Mouse (Mus musculus) gastrocnemius, adult 8-10 months (tissue): ENCODE measurements around the gene Adamts2. TPM values are rescaled to one million over a fixed set of nuclear protein-coding genes. Genes with fewer than 3 reads are reported as not detected.

Experiments used
- DNase-seq, 2 experiments: peaks; one replicate each; pipeline ENCODE4 v3.0.0; 2022; ENCODE audit warnings: low spot score in 2 of 2
- total RNA-seq, 4 experiments: library from RNA; stranded (reverse); gene quantifications; 2 replicates each; pipeline ENCODE4 v1.2.4; 2022

The Adamts2 gene
- total RNA-seq, 4 experiments from 2014 or later: 3.5 to 4.9 (median 4.7) TPM

- DNase-seq: no peak
Observed at GRCm38 (mm10) chr11:50725595-50725994, 123.7 kb downstream of the Adamts2 start.

GRCm38 (mm10) chr11:50726035-50726434 lies 124.2 kb downstream of the Adamts2 start:
- no peak for DNase-seq

- DNase-seq: no peak
Observed at GRCm38 (mm10) chr11:50733146-50733545, 131.3 kb downstream of the Adamts2 start.

GRCm38 (mm10) chr11:50734129-50734528 lies 132.2 kb downstream of the Adamts2 start:
- DNase-seq: no peak

GRCm38 (mm10) chr11:50736548-50736947 lies 134.7 kb downstream of the Adamts2 start:
- DNase-seq: no peak

- no peak for DNase-seq
Observed at GRCm38 (mm10) chr11:50738436-50738835, 136.6 kb downstream of the Adamts2 start.

GRCm38 (mm10) chr11:50739453-50739852 lies 137.6 kb downstream of the Adamts2 start:
- DNase-seq: no peak

GRCm38 (mm10) chr11:50742146-50742545 lies 140.3 kb downstream of the Adamts2 start:
- no peak for DNase-seq

GRCm38 (mm10) chr11:50744971-50745370 lies 143.1 kb downstream of the Adamts2 start:
- DNase-seq: peak; percentile 33 to 37

- DNase-seq: no peak
Observed at GRCm38 (mm10) chr11:50746508-50746907, 144.6 kb downstream of the Adamts2 start.

GRCm38 (mm10) chr11:50750983-50751585 lies 149.2 kb downstream of the Adamts2 start:
- no peak for DNase-seq

- no peak for DNase-seq
Observed at GRCm38 (mm10) chr11:50757741-50758140, 155.9 kb downstream of the Adamts2 start.

- DNase-seq: no peak
Observed at GRCm38 (mm10) chr11:50766461-50766860, 164.6 kb downstream of the Adamts2 start.

GRCm38 (mm10) chr11:50767039-50767438 lies 165.2 kb downstream of the Adamts2 start:
- no peak for DNase-seq

- peak; percentile 81 for DNase-seq
Observed at GRCm38 (mm10) chr11:50768995-50769749, 167.3 kb downstream of the Adamts2 start.

GRCm38 (mm10) chr11:50771006-50771405 lies 169.1 kb downstream of the Adamts2 start:
- no peak for DNase-seq

GRCm38 (mm10) chr11:50797674-50798073 lies 195.8 kb downstream of the Adamts2 start:
- DNase-seq: no peak

GRCm38 (mm10) chr11:50798836-50799235 lies 197.0 kb downstream of the Adamts2 start:
- no peak for DNase-seq

- no peak for DNase-seq
Observed at GRCm38 (mm10) chr11:50814233-50814632, 212.3 kb downstream of the Adamts2 start.

- DNase-seq: no peak
Observed at GRCm38 (mm10) chr11:50826214-50826613, 224.3 kb downstream of the Adamts2 start.

GRCm38 (mm10) chr11:50827010-50827953 lies 225.4 kb downstream of the Adamts2 start, which contains the start of gene Zfp354c:
Gene Zfp354c, minus strand, starts transcription at chr11:50827724.
- DNase-seq: peak; percentile 69 to 77

GRCm38 (mm10) chr11:50835727-50836126 lies 233.8 kb downstream of the Adamts2 start:
- DNase-seq: no peak
